Mouse (Mus musculus) gastrocnemius, adult 8-10 months (tissue): ENCODE measurements around the gene Gdf2. TPM values are rescaled to one million over a fixed set of nuclear protein-coding genes. Genes with fewer than 3 reads are reported as not detected.

Experiments used
- DNase-seq, 2 experiments: peaks; one replicate each; pipeline ENCODE4 v3.0.0; 2022; ENCODE audit warnings: low spot score in 2 of 2
- total RNA-seq, 4 experiments: library from RNA; stranded (reverse); gene quantifications; 2 replicates each; pipeline ENCODE4 v1.2.4; 2022

Gene Gdf2
- total RNA-seq, 4 experiments from 2014 or later, result not detected

DNA sequence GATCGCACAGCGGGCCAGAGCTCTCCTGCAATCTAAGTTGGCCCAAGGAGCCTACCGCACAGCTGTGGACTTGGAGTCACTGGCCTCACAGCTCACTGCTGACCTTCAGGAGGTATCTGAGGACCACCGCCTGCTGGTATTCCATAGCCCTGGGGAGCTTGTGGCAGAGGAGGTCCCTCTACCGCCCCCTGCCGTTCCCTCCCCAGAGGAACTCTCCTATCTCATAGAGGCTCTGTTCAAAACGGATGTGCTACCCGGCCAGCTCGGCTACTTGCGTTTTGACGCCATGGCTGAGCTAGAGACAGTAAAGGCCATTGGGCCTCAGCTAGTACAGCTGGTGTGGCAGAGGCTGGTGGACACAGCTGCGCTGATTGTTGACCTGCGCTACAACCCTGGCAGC lies 15.2 kb downstream of the Gdf2 start:
- no peak for DNase-seq

DNA sequence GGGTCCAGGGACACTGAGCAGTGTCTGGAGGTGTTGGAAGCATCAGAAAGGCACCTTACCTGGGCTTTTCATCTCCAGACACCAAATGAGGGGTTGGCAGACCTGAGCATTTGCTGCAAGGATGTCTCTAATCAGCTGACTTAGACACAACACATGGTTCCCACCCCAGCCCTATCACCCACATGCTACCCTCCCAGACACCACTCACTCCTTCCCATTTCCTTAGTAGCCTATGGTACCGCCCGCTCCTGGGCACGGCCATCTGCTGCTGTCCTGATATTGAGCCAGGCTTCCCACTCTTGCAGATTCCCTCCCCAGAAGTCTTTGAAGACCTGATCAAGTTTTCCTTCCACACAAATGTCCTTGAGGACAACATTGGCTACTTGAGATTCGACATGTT lies 17.3 kb downstream of the Gdf2 start:
- no peak for DNase-seq

DNA sequence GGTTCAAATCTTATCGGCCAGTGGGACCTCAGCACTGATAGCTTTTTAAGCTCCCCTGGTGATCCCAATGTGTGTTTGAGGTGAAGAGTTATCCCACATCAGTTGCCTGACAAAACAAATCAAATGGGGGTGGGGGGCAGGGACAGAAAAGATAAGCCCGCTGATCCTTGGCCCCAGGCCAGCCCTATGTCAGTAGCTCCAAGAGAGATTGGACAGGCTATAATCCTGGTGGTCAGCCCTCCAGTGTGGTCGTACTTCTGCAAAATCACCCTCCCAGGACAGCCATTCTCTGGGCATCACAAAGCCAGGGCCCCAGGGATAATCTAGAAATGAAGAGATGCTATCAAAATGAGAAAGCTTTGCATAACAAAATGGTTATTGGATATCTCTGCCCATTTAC lies 18.0 kb downstream of the Gdf2 start:
- DNase-seq, result no peak

DNA sequence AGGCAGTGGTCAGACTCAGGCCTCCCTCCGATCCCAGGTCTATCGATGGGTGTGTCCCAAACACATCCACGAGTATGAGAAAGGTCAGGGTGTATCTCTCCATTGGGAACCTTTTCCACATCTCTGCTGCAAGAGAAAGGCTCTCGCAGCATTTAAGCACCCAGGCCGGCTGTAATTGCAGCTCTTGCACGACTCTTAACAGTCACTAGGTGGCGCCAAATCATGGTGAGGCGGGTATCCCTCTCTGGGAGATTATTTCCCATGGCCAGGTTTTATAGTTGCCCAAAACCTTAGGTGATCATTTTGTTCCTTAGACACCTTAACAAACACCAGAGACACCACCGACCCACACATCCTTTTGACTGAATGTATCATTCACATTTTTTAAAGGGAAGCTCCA lies 18.5 kb downstream of the Gdf2 start:
- no peak for DNase-seq

DNA sequence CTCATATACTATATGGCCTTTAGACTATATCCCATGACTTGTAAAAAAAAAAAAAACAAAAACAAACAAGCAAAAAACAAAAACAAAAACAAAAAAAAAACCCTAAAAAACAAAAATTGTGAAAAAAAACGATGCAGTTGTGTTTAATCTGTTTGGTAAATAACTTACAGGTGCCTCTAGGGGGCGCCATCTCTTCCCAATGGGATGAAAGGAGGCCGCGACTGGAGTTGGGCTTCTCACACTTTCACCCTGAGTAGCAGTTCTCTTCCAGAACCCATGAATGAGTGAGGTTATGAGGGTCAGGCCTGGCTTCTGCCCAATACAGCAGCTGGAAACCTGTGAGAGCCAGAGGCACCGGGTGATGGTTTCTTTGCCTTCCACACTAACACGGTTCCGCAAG lies 24.8 kb downstream of the Gdf2 start:
- no peak for DNase-seq

DNA sequence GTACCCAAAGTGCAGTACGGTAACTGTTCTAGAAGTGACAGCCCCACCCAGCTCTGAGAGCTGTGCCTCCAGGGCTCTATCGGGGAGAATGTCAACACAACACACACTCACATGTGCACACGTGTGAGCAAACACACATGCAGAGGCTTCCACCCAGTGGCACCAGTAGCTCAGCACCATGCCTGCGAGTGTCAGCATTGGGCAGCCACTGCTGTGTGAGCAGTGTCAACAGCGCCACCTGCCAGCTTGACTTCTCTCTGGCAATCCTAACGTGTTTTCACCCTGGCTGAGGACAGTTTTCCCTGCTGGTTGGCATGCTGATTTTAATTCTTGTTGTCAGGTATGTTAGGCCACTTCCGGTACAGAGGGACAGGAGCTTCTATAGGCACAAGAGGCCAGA lies 31.8 kb downstream of the Gdf2 start:
- DNase-seq, result no peak

DNA sequence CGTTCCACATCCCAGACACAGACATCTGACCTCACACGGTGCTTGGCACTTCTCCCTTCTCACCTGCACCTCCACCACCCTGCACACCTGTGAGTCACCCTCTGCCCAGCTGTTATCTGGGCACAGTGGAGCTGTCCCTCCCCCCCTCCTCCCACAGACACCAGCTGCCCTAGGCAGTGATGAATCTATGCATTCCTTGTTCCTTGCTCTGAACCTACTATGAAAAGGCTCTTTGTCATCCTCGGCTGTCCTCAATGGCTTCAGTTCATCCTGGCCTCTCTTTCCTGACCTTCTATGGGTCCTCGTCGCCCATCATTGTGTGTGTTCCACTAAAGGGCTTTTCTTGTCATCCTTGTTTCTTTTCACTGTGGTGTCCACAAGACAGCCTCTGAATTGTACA lies 33.9 kb downstream of the Gdf2 start:
- DNase-seq, result no peak

DNA sequence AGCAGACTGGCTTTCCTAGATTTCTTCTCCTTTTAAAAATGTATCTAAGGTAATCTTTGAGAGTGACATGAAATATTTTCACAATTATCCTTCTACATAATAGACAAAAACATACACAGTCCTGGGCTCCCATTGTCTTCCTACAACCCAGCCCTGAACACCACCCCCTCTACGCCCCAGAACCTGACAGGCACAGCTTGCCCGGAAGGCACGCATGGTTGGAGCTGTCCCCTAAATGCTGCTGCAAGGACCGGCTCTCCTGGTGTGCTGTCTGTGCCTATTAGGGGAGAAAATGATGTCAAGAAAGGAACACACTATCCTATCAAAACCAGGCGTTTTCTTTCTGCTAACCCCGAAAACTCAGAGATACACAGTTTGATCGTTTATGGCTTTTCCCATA lies 36.9 kb downstream of the Gdf2 start:
- no peak for DNase-seq

DNA sequence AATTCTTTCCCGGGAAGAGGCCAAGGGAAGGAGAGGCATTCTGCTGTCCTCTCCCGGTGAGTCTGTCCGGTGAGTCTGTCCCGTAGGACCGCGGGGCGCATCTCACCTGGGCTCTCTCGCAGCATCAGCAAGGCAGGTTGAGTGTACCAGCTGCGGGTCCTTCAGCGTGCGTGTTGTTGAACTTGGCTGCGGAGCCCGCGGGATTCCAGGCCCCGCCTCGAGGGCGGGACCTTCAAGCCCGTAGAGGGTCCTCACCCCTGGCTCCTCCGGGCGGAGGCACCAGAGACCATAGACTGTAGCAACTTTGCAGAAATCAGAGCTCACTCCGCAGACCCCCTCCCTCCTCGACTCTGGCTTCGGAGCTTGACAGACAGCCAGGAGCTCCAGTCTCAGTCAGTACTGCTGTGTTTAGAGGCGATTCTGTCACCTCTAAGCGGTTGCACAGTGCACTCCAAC lies 37.8 kb downstream of the Gdf2 start, which contains the start of gene Zfp488:
Zfp488 (minus strand) TSS at position 161 of the 456 bp plus-strand sequence.
- DNase-seq, result no peak

DNA sequence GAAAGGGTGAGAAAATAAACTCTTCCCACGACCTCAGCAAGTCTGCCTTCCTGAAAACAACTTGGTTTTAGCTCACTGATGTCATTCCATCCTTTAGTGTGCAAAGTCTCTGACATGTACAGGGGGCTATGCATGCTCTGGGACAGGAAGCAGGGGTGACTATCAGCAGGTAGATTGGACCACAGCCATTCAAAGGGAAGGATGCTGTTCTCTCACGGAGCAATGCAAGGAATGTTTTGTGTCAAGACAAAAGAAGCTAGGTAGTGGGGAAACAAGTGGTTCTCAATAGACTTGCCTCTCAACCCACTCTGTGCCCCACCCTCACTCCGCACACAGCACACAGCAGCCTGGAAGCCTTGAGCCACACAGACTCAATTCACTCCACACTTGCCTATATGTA lies 48.4 kb downstream of the Gdf2 start:
- DNase-seq, result no peak

DNA sequence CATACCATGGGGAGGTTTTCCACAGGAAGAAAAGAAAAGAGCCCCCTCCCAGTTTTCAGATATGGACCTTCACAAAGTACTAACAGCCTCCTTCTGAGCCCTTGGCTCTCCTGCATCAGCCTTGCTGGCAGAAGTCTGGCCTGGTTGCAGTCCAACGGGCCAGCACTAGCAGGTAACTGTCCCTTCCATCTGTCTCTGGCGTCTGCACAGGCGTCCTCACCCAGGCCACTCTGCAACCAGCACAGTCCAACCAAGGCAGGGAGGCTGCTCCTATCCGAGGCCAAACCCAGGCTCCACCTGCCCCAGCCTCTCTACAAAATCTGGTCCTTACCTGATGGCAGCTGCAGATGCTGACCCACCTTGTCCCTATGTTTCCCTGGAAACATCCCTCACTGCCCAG lies 51.1 kb downstream of the Gdf2 start:
- DNase-seq, result no peak

DNA sequence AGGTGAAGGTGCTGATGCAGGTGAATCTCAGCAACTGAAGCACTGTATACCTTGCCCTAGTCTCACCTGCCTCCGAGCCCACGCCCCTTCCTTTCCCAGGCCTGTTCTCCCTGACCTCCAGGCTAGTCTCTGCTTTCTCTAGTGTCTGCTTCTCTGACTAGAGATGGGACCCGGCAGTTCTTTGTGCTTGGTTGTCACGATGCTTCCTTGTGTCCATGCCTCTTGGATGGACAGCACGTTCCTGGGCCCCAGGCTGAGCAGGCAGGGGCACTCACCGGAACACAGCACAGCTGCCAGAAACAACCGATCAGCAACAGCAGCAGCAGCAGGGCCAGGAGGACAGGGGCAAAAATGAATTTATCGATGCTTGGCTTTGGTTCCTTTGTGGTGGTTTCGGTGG lies 52.2 kb downstream of the Gdf2 start:
- DNase-seq, result no peak

DNA sequence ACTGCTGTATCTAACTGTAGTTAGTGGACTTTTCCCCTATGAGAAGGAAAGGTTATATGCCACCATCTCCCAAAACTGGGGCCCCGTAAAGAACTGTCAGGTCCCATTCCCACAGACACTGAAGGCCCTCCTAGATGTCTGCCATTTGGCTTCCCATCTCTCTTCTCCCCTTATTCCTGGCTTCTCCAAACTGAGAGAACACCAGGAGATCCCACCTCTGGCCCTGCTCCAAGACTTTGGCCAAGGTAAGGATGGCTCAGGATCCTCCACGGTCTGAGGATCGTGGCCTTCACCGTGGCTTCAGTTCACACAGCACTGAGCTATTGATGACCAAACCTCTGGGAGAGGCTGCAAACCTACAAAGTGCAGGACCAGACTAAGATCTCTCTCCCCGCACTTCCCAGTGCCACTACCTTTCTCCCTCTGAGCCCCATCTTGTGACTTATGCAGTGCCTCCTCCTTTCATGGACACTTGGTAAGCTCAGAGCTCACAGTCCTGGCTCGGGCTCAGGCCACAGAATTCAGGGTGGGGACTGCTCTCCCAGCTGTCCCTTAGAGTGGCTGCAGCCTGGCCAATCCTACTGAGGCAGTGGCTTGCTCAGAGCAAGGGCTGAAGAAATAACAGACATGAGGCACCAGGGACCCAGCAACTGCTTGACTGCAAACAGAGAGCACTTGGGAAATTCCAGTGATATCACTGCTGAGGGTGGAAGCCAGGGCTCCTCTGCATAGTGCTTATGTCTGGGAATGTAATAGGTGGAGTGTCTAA lies 52.9 kb downstream of the Gdf2 start:
- peak in 1 of 2 experiments; percentile 2 for DNase-seq

Other genes starting within 250 kb of the Gdf2 start
- gene Gdf10, start 17.5 kb upstream of the Gdf2 start, total RNA-seq, result 1 to 10 TPM in 2 of 4 experiments, under 1 TPM in 2; 0.39 to 1.3 (median 1.0) TPM
- gene Rbp3, start 13.0 kb downstream of the Gdf2 start, total RNA-seq, result not detected
- under 1 TPM in 1 of 4 experiments, not detected in 3; 0.07 TPM for gene Zfp488, start 37.7 kb downstream of the Gdf2 start, total RNA-seq
- gene Gm30083, start 74.1 kb downstream of the Gdf2 start, total RNA-seq, result not detected
- not detected for gene Gm5460, start 75.7 kb downstream of the Gdf2 start, total RNA-seq
- gene Antxrl, start 111.7 kb downstream of the Gdf2 start, total RNA-seq, result not detected
- 1 to 10 TPM in 1 of 4 experiments, under 1 TPM in 2, not detected in 1; 0.53 to 1.4 (median 0.99) TPM for gene Anxa8, start 144.9 kb downstream of the Gdf2 start, total RNA-seq
- not detected for gene A630023A22Rik, start 161.7 kb downstream of the Gdf2 start, total RNA-seq
- under 1 TPM in 1 of 4 experiments, not detected in 3; 0.07 TPM for gene Npy4r, start 211.4 kb downstream of the Gdf2 start, total RNA-seq